Mouse (Mus musculus) C2C12 (cell line): ENCODE measurements around the gene Mrpl37. TPM values are rescaled to one million over a fixed set of nuclear protein-coding genes. Genes with fewer than 3 reads are reported as not detected.

Experiments
- H3K27me3 ChIP-seq: one replicate; pipeline ENCODE4 v1.6.1; 2011; ENCODE audit not compliant: control insufficient read depth, insufficient read depth, insufficient read length
- H3K36me3 ChIP-seq: one replicate; pipeline ENCODE4 v1.6.1; 2011; ENCODE audit not compliant: control insufficient read depth, insufficient read depth
- H3K4me3 ChIP-seq: one replicate; pipeline ENCODE4 v1.5.1; 2011; ENCODE audit warnings: mild to moderate bottlenecking, control low read depth; ENCODE audit not compliant: poor library complexity, insufficient read depth, severe bottlenecking
- H3K79me2 ChIP-seq: one replicate; pipeline ENCODE4 v1.6.1; 2011; ENCODE audit not compliant: control insufficient read depth, insufficient read depth
- H3K79me3 ChIP-seq: one replicate; pipeline ENCODE4 v1.6.1; 2011; ENCODE audit warnings: low read depth, control low read depth
- H3ac ChIP-seq: one replicate; pipeline ENCODE3; 2011; ENCODE audit warnings: low read depth; ENCODE audit not compliant: control insufficient read depth, insufficient read length
- CEBPB ChIP-seq: IDR thresholded peaks from one replicate; pipeline ENCODE4 v1.6.1; 2011; ENCODE audit warnings: low read depth, mild to moderate bottlenecking, control low read depth, moderate library complexity
- CTCF ChIP-seq: IDR thresholded peaks from one replicate; pipeline ENCODE4 v1.5.1; 2011; ENCODE audit not compliant: control insufficient read depth, insufficient read depth, insufficient read length
- FOSL1 ChIP-seq: IDR thresholded peaks from one replicate; pipeline ENCODE4 v1.8.0; 2011; ENCODE audit warnings: mild to moderate bottlenecking, low read length; ENCODE audit not compliant: poor library complexity, insufficient read depth, severe bottlenecking
- MAX ChIP-seq: IDR thresholded peaks from one replicate; pipeline ENCODE4 v1.6.1; 2011; ENCODE audit warnings: mild to moderate bottlenecking, control low read depth
- MYOD1 ChIP-seq: IDR thresholded peaks from one replicate; pipeline ENCODE4 v1.6.1; 2011; ENCODE audit warnings: low read depth; ENCODE audit not compliant: control insufficient read depth, insufficient read length
- MYOG ChIP-seq: IDR thresholded peaks from one replicate; pipeline ENCODE4 v1.6.1; 2011; ENCODE audit not compliant: control insufficient read depth, insufficient read length; ENCODE audit errors: extremely low read depth
- USF1 ChIP-seq: IDR thresholded peaks from one replicate; pipeline ENCODE4 v1.6.1; 2011; ENCODE audit warnings: low read depth, mild to moderate bottlenecking, control low read depth, moderate library complexity
- polyA plus RNA-seq: library from polyadenylated mRNA; unstranded; fragments of >200 nt; fragmentation: generic; extraction: Trizol; gene quantifications from one replicate; pipeline ENCODE4 v1.2.1, GENCODE M21; 2012; ENCODE audit warnings: missing spikeins

The Mrpl37 gene
- polyA plus RNA-seq, 1 experiment, result 75.5 TPM

DNA sequence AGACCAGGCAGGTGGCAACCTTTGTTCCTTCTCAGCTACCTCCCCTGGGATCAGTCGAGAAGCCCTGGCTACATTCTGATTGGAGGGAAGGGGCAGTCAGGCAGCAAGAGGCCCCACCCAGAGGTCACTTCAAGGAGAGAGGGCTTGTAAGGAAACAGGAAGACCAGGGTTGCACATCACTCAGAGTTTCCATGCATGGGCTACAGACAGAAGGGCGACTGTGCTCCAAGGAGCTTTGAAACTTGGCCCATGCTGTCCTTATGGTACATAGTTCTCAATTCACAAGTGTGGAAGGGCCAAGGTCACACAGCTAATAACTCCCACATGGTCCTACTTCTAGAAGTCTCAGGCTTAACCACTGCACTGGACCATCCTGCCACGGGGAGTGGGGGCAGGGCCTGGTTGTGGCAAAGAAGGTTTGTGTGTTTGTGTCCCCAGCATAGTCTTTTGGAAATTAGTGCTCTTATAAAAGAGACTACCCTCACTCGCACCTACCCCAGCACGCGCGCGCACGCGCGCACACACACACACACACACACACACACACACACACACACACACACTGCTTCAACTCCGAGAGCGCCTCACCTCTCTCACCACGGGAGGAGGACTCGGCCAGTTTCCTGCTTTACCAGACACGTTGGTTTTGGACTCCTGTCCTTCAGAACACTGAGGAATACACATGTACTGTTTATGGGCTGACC lies 28.0 kb upstream of the Mrpl37 start:
- no peak for TF ChIP-seq USF1
- TF ChIP-seq MYOD1, result no peak
- no peak for TF ChIP-seq CTCF
- no peak for TF ChIP-seq FOSL1
- TF ChIP-seq MYOG, result no peak
- TF ChIP-seq MAX, result no peak
- TF ChIP-seq CEBPB, result no peak
- Histone ChIP-seq H3ac (no peak overlapping the region), H3K4me3 (no peak overlapping the region), H3K79me2 (no peaks in the 10 kb centered on the region), H3K36me3 (no peaks in the 10 kb centered on the region), H3K79me3 (no peaks in the 10 kb centered on the region), H3K27me3 (peaks cover 8% of the 10 kb centered on the region)

DNA sequence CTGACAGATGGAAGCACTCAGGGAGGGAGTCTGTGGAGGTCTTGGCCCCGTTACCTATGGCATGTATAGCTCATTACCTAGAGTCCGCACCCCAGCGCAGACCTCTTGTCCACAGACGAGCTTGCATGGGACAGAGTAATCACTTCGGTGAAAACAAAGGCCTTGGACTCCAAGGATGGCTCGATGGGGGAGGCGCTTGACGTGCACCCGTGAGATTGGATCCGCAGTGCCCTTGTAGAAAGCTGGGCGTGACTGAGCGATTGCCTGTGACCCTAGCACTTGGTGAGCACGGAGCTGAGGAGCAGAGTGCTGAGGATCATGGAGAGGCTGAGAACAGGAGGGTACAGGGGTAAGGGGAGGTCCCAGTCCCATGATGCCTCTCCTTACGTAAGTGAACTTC lies 25.0 kb upstream of the Mrpl37 start:
- H3K36me3 ChIP-seq, result no peaks in the 10 kb centered on the region
- H3K27me3 ChIP-seq, result peaks cover 20% of the 10 kb centered on the region
- H3K79me3 ChIP-seq, result no peaks in the 10 kb centered on the region
- H3ac ChIP-seq, result no peak overlapping the region
- TF ChIP-seq MYOG (no peak), MAX (no peak), FOSL1 (no peak), MYOD1 (no peak), CEBPB (no peak), CTCF (no peak), USF1 (no peak)
- H3K4me3 ChIP-seq, result no peak overlapping the region
- no peaks in the 10 kb centered on the region for H3K79me2 ChIP-seq

DNA sequence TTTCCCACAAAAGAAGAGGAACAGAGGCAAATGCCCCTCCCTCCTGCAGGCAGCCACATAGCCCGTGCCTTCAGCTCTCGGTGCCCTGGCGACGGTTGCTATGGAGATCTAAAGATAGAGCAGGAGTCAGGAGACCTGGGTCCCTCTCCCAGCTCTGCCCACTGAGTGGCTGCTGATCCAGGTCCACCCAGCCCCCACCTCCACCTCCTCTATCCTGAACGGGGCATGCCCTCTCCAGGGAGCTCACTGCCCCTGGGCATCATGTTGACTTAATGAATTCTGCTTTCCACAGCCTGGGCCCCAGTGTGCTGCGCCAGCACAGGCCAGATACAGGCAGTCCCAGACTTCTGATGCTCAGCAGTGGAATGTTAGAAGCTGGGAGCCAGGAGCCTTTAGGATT lies 18.2 kb upstream of the Mrpl37 start:
- H3ac ChIP-seq, result no peak overlapping the region
- no peak overlapping the region for H3K4me3 ChIP-seq
- peaks cover 21% of the 10 kb centered on the region for H3K27me3 ChIP-seq
- H3K36me3 ChIP-seq, result no peaks in the 10 kb centered on the region
- H3K79me3 ChIP-seq, result no peaks in the 10 kb centered on the region
- no peak for TF ChIP-seq CTCF
- no peak for TF ChIP-seq MYOG
- no peaks in the 10 kb centered on the region for H3K79me2 ChIP-seq

DNA sequence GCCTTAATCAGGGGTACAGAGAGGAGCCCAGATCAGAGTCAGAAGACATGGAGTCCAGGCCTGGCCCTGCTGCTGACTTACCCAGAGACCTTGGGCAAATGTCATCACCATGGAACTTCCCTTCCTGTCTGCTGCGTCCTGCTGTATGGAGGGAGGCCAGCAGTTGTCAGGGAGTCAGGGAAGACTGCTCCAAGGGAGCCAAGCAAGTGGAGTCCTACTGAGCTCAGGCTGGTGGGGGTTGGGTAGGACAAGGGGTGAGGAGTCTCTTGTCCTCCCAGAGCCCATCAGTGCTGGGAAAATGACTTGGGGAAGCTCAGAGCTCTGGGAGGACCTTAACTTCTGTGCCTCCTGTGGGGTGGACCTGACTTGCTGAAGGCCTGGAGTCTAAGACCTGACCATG lies 17.7 kb upstream of the Mrpl37 start:
- no peak overlapping the region for H3ac ChIP-seq
- H3K36me3 ChIP-seq, result no peaks in the 10 kb centered on the region
- H3K27me3 ChIP-seq, result peaks cover 15% of the 10 kb centered on the region
- TF ChIP-seq CTCF, result no peak
- TF ChIP-seq FOSL1, result no peak
- TF ChIP-seq MYOG, result no peak
- no peak for TF ChIP-seq USF1
- no peak for TF ChIP-seq MAX
- no peak for TF ChIP-seq CEBPB
- TF ChIP-seq MYOD1, result no peak
- H3K79me3 ChIP-seq, result no peaks in the 10 kb centered on the region
- H3K79me2 ChIP-seq, result no peaks in the 10 kb centered on the region
- H3K4me3 ChIP-seq, result no peak overlapping the region

DNA sequence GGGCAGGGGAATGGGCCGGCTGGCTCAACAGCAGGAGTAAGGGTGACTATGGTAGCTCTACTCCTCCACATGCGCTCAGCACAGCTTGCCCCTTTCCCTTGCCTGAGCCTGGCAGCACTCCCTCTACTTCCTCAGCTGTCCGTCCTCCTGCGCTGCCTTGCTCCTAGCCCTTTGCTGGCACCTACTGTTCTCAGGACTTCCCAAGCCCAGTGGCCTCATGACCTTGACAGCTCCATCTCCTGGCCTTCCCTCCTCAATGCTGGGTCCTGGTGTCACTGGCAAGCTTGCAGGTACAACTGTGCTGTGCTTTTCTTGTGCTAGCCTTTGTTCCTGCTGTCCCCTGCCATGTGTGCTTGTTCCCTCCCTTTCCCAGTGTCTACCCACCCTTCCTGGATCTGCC lies 16.5 kb upstream of the Mrpl37 start:
- TF ChIP-seq MAX (no peak), CEBPB (no peak), MYOD1 (no peak), MYOG (no peak), USF1 (no peak), FOSL1 (no peak), CTCF (no peak)
- Histone ChIP-seq H3K79me3 (no peaks in the 10 kb centered on the region), H3K27me3 (peaks cover 7% of the 10 kb centered on the region), H3K79me2 (no peaks in the 10 kb centered on the region), H3ac (no peak overlapping the region), H3K4me3 (no peak overlapping the region), H3K36me3 (no peaks in the 10 kb centered on the region)

DNA sequence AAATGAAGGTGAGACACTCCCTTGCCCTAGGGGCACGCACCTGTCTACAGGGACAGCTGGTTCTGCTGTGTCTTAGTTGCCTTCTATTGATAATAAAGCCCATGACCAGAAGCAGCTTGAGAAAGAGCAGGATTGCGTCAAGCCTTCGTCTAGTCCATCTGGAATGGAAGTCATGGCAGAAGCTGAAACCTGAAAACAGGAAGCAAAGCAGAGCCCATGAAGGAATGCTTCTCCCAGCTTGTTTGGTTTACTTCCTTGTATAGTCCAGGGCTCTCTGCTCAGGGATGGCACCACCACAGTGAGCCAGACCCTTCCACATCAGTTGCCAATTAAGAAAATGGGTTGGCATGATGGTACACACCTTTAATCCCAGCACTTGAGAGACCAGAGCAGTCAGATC lies 15.5 kb upstream of the Mrpl37 start:
- no peak overlapping the region for H3ac ChIP-seq
- peaks cover 7% of the 10 kb centered on the region for H3K27me3 ChIP-seq
- no peaks in the 10 kb centered on the region for H3K36me3 ChIP-seq
- no peaks in the 10 kb centered on the region for H3K79me3 ChIP-seq
- H3K79me2 ChIP-seq, result no peaks in the 10 kb centered on the region
- H3K4me3 ChIP-seq, result no peak overlapping the region
- no peak for TF ChIP-seq CTCF
- TF ChIP-seq CEBPB, result no peak
- TF ChIP-seq MAX, result no peak
- TF ChIP-seq FOSL1, result no peak
